Mouse (Mus musculus) thymus, adult 2 months (tissue): ENCODE measurements at regions not wholly inside any gene's neighbourhood (a gene's known extent, or its start where the extent isn't known, plus 50 kb on each side); places are given as distances from the start of the nearest gene placed in this dataset.

Source experiments
- DNase-seq: peaks from one replicate; pipeline ENCODE4 v3.0.0; 2021
- H3K27ac ChIP-seq: fragments of 200-500 bp; 2 replicates; pipeline ENCODE4 v1.5.1; 2012; ENCODE audit warnings: low read length, control low read depth; ENCODE audit not compliant: control insufficient read depth, insufficient read depth
- H3K27me3 ChIP-seq: fragments of 200-500 bp; 2 replicates; pipeline ENCODE4 v1.6.1; 2012; ENCODE audit warnings: mild to moderate bottlenecking, low read length, moderate library complexity, mixed read lengths; ENCODE audit not compliant: control insufficient read depth, insufficient read depth
- H3K36me3 ChIP-seq: fragments of 200-500 bp; 2 replicates; pipeline ENCODE4 v1.6.1; 2012; ENCODE audit warnings: mild to moderate bottlenecking, low read length, moderate library complexity; ENCODE audit not compliant: control insufficient read depth, insufficient read depth
- H3K4me1 ChIP-seq: fragments of 200-500 bp; replicated peaks from 2 replicates; pipeline ENCODE4 v1.6.1; 2012; ENCODE audit warnings: low read length; ENCODE audit not compliant: control insufficient read depth, insufficient read depth
- H3K4me3 ChIP-seq: fragments of 200-500 bp; 2 replicates; pipeline ENCODE4 v1.5.1; 2012; ENCODE audit warnings: mild to moderate bottlenecking, low read length, control low read depth, moderate library complexity; ENCODE audit not compliant: control insufficient read depth, insufficient read depth
- CTCF ChIP-seq: fragments of 200-500 bp; IDR thresholded peaks from 2 replicates; pipeline ENCODE4 v1.5.1; 2012; ENCODE audit warnings: mild to moderate bottlenecking, control low read depth, low read length, moderate library complexity, borderline replicate concordance; ENCODE audit not compliant: control insufficient read depth, poor library complexity, insufficient read depth; ENCODE audit errors: extremely low read depth
- POLR2A ChIP-seq: fragments of 200-500 bp; IDR thresholded peaks from 2 replicates; pipeline ENCODE4 v1.6.1; 2012; ENCODE audit warnings: mild to moderate bottlenecking, low read length, control low read depth, moderate library complexity; ENCODE audit not compliant: control insufficient read depth, poor library complexity, insufficient read depth; ENCODE audit errors: extremely low read depth
- WGBS: fragments of 180-500 bp; shearing (Covaris S2); methylation state at CpG from one replicate; pipeline ENCODE4 v1.1.7; 2018; 5-methylcytosine and 5-hydroxymethylcytosine counted together

- DNase-seq = no peak
- no peaks in the 10 kb centered on the region for H3K27me3 ChIP-seq
- no peak overlapping the region for H3K4me3 ChIP-seq
- WGBS = 60% methylated on average over 3 of the region's 3 CpGs
- H3K4me1 ChIP-seq = no peaks in the 10 kb centered on the region
- TF ChIP-seq CTCF (no peak), POLR2A (no peak)
- H3K27ac ChIP-seq = no peak overlapping the region
- H3K36me3 ChIP-seq = no peaks in the 10 kb centered on the region
Measured at GRCm38 (mm10) chr12:15912491-15912890, 95.8 kb upstream of the Trib2 start.

GRCm38 (mm10) chr12:15911254-15911991 lies 94.7 kb upstream of the Trib2 start:
- Histone ChIP-seq H3K36me3 (no peaks in the 10 kb centered on the region), H3K4me1 (no peaks in the 10 kb centered on the region), H3K27ac (no peak overlapping the region), H3K27me3 (no peaks in the 10 kb centered on the region), H3K4me3 (no peak overlapping the region)
- TF ChIP-seq POLR2A (no peak), CTCF (no peak)
- 90% methylated on average over 1 of the region's 1 CpGs for WGBS
- DNase-seq = no peak

DNA sequence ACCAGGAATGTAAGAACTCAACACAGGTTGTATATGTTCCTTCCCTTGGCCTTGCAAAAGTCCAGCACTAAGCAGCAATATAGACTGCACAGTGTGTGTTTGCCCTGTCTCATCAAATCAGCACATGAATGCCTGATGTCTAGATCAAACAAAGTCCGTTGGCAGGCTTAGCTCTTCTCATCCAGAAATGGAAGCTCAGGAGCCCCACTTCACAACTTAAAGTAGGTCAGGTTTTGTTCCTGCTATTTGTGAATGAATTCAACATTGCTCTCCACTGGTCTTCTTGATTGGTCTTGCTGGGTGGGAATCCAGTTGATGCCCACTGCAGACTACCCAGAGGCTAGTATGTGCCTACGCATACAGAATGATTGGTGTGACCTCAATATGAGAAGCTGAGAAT lies 80.8 kb upstream of the Trib2 start:
- DNase-seq = no peak
- H3K27me3 ChIP-seq = no peaks in the 10 kb centered on the region
- WGBS = 93% methylated on average over 2 of the region's 2 CpGs
- TF ChIP-seq CTCF = no peak
- H3K36me3 ChIP-seq = no peaks in the 10 kb centered on the region
- no peak overlapping the region for H3K4me3 ChIP-seq
- H3K27ac ChIP-seq = no peak overlapping the region
- H3K4me1 ChIP-seq = peaks cover 3% of the 10 kb centered on the region; the same call in 1 of the 2 replicates

DNA sequence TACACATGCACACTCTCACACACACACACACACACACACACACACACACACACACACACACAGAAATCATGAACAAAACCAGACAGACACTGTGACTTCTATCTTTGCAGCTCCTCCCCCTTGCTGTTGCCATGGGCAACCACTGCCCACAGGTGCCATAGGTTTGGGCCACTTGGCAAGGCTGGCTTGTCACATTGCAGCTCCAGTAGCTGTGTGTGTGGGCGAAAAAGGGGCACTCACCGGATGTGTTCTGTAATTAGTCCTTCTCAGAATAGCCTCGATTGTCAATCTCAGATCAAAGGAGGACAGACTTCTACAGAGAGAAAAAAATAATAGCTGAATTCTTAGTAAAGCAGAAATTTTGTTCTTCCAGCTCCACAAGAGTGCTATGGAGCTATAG lies 79.8 kb upstream of the Trib2 start:
- no peak overlapping the region for H3K27ac ChIP-seq
- TF ChIP-seq CTCF = no peak
- TF ChIP-seq POLR2A = no peak
- DNase-seq = no peak
- H3K4me1 ChIP-seq = peaks cover 3% of the 10 kb centered on the region; the same call in 1 of the 2 replicates
- H3K4me3 ChIP-seq = no peak overlapping the region
- H3K36me3 ChIP-seq = no peaks in the 10 kb centered on the region
- 59% methylated on average over 3 of the region's 3 CpGs for WGBS
- H3K27me3 ChIP-seq = no peaks in the 10 kb centered on the region

DNA sequence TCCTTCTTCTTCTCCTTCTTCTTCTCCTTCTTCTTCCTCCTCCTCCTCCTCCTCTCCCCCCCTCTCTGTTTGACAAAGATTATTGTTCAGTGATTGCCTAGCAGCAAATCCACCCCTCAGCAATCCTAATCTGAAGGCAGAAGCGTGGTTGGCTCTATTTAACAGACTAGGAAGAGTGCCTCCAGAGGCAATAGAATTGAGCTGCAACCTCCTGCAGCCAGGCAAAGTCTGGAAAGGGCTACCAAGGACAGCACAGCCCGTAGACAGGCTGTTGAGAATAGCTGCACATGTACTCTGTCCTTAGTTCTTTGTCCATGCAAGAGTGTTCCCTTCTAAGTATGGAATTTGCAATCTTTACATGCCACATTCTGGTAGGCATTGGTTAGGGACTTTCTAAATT lies 78.5 kb upstream of the Trib2 start:
- Histone ChIP-seq H3K4me1 (peaks cover 3% of the 10 kb centered on the region; the same call in 1 of the 2 replicates), H3K4me3 (no peak overlapping the region), H3K36me3 (no peaks in the 10 kb centered on the region), H3K27ac (no peak overlapping the region), H3K27me3 (no peaks in the 10 kb centered on the region)
- no peak for DNase-seq
- WGBS = 65% methylated on average over 2 of the region's 2 CpGs
- TF ChIP-seq CTCF (no peak), POLR2A (no peak)

DNA sequence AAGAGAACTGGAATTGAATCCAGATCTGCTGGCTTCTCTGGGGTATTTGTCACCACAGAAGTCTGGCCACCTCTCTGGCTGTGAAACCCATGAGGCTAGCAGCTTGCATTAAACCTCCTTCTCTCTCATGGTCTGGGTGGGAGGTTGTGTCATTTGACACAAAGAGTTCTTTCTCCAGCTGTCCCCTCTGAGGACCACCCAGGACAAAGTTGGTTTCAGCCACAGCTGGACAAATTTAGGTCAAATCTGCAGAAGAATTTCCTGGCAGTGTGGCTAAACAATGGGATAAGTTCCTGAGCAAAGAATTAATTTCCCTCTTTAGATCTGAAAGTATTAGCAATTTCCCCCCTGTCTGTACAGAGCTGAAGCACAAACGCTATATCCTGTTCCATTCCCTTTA lies 73.9 kb upstream of the Trib2 start:
- H3K27ac ChIP-seq = no peak overlapping the region
- no peaks in the 10 kb centered on the region for H3K4me1 ChIP-seq
- TF ChIP-seq CTCF = no peak
- TF ChIP-seq POLR2A = no peak
- H3K36me3 ChIP-seq = no peaks in the 10 kb centered on the region
- DNase-seq = no peak
- H3K27me3 ChIP-seq = no peaks in the 10 kb centered on the region
- no peak overlapping the region for H3K4me3 ChIP-seq
- 91% methylated on average over 1 of the region's 1 CpGs for WGBS
